Mouse (Mus musculus): ENCODE measurements around the gene Gatc.

- TF ChIP-seq GATA1 (IDR thresholded peaks at IDR 0.05; ENCODE audit: borderline replicate concordance, low read length) (no peak), FLI1 (IDR thresholded peaks at IDR 0.05; ENCODE audit: low read length) (no peak)
Measured at GRCm38 (mm10) chr5:115312816-115313667, 27.9 kb downstream of the Gatc start.
